Mouse (Mus musculus): Measurements from ENCODE around the gene Tmem141. TPM values are rescaled to one million over a fixed set of nuclear protein-coding genes. Genes with fewer than 3 reads are reported as not detected.

The Tmem141 gene
- polyA plus RNA-seq, 1 experiment from 2014 or later, result 17.5 TPM

DNA sequence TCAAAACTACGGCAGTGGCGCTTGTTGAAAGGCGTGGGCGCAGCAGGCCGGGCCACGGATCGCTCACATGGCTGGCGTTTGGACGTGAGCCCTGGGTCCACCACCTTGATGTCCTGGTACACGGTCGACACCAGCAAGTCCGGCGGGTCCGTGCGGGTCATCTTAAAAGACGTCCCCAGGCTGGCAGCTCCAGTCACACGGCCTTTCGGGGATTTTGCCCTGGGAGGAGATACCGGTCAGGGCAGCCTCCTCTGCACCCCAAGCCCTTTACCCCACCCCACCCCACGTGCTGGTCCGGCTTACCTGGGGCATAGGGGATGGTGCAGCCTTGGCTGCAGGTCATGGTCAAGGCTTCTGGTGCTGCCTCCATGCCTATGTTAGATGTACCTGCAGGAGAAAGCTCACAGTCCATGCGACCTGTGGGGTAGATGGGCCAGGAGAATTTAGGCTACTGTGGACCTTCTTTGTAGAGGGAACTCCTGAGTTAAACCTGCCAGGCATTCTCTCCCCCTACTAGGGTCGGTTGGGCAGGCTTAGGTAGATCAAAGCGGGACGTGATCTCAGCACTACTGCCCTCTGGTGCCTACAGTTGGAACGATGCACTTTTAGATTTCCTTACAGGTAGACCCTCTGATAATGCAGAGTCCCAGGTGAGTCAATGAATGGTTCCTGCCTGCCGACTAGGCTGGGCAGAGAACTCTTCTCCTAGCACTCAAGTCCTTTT, 41.9 kb downstream of the Tmem141 start:
- 4% methylated on average over 27 of the region's 27 CpGs for WGBS
- ATAC-seq (replicated peaks; ENCODE audit: insufficient number of reproducible peaks, low FRiP score, low TSS enrichment, low read depth), result no peak
- Histone ChIP-seq H3K9ac (replicated peaks; ENCODE audit: low read length) (no peak overlapping the region), H3K4me2 (ENCODE audit: low read depth, low read length) (no peak overlapping the region), H3K9me3 (replicated peaks; ENCODE audit: control insufficient read depth, low read length) (no peaks in the 10 kb centered on the region), H3K27me3 (ENCODE audit: control insufficient read depth, insufficient read depth, low read length) (peaks cover 57% of the 10 kb centered on the region), H3K36me3 (replicated peaks; ENCODE audit: control insufficient read depth, insufficient read depth, low read depth, low read length) (peaks cover 5% of the 10 kb centered on the region), H3K4me1 (ENCODE audit: control insufficient read depth, insufficient read depth, low read length) (peaks cover 5% of the 10 kb centered on the region), H3K4me3 (ENCODE audit: low read depth, low read length) (peak overlapping the region; percentile 14; the same call in 1 of the 2 replicates), H3K27ac (replicated peaks; ENCODE audit: low read depth, low read length) (no peak overlapping the region)
- DNase-seq (ENCODE audit: low spot score), result peak; percentile 75

DNA sequence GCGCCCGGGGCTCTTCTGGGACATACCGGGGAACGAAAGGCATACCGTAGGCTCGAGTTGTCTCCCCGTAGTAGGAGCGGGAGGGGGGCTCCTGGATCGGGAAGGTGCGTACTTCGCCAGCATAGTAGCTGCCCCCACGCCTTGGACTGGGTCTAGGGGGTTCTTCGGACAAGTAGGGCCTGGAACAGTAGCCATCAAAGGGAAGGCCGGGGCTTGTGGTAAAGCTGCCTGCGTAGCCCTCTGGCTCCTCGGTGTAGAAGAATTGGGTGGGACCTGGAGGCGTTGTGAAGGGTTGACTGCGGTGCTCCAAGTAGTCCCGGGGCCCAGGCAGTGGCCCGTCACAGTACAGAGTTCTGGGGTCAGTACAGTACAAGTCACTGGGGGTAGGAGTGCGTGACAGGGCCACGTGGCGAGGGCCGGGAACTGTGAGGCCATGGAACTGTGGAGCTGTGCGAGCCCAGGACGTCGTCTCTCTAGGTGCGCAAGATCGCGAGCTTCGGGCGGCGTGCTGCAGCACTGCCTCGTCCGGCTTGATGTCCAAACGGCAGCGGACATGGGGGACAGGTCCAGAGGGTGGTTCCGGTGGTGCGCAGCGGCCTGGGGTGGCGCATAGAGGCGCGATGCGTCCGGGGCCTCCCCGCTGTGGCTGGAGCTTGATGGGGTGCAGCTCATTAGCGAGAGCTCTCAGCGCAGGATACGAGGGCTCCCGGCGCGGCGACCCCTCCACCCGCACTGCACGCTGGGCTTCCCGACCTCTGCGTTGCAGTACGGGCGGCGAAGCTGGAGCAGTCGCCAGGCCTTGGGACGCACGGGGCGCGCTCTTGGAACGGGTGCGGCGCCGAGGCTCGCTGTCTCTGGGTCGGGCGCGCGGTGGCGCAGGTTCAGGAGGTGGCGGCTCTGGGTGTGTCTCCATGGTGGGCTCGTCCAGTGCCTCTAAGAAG, 42.7 kb downstream of the Tmem141 start:
- Histone ChIP-seq H3K9me3 (replicated peaks; ENCODE audit: control insufficient read depth, low read length) (no peaks in the 10 kb centered on the region), H3K9ac (replicated peaks; ENCODE audit: low read length) (peak overlapping the region; percentile 2; the same call in 1 of the 2 replicates), H3K4me2 (ENCODE audit: low read depth, low read length) (peak overlapping the region; percentile 30), H3K4me3 (ENCODE audit: low read depth, low read length) (peak overlapping the region; percentile 14; the same call in 1 of the 2 replicates), H3K4me1 (ENCODE audit: control insufficient read depth, insufficient read depth, low read length) (peaks cover 5% of the 10 kb centered on the region), H3K27ac (replicated peaks; ENCODE audit: low read depth, low read length) (no peak overlapping the region), H3K36me3 (replicated peaks; ENCODE audit: control insufficient read depth, insufficient read depth, low read depth, low read length) (no peaks in the 10 kb centered on the region), H3K27me3 (ENCODE audit: control insufficient read depth, insufficient read depth, low read length) (peaks cover 57% of the 10 kb centered on the region)
- ATAC-seq (replicated peaks; ENCODE audit: insufficient number of reproducible peaks, low FRiP score, low TSS enrichment, low read depth), result no peak
- WGBS, result 6% methylated on average over 77 of the region's 77 CpGs
- DNase-seq (ENCODE audit: low spot score), result no peak

DNA sequence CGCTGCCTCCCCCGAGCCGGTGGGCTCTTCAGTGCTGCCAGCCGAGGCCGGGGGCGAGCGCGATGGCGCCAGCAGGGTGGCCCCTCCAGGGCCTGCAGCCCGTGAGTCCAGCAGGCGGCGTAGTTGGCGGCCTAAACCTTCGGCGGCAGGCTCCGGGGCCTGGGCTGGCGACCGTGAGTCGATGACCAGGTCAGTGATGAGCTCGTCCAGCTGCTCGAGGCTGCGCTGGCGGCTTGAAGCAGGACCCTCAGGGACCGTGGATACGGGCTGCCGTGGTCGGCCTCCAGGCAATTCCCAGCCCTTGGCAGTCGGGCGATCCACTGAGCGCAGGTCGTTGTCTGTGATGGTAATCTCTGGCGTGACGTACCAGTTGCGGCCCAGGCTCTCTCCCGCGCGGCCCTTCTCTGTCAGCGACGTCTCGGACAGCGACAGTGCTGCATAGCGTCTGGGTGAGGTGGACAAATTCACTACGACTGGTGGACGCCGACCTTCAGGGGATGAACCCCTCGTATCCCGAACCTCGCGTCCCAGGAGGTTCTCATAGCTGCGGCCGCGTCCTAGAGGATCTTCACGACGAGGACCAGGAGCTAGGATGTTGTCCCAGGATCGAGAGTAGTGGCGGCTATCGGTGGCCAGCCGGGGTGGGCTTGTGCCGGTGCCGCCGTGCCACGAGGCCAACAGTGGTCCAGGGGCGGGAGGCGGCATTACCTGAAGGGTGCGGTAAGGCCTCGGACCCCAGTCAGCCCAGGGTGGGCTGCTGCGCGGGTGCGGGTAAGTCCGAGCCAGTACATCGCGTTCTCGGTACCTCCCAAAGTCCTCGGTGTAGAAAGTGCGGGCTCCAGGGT, 43.6 kb downstream of the Tmem141 start:
- Histone ChIP-seq H3K9ac (replicated peaks; ENCODE audit: low read length) (no peak overlapping the region; the same call in 1 of the 2 replicates), H3K36me3 (replicated peaks; ENCODE audit: control insufficient read depth, insufficient read depth, low read depth, low read length) (no peaks in the 10 kb centered on the region), H3K27ac (replicated peaks; ENCODE audit: low read depth, low read length) (no peak overlapping the region), H3K27me3 (ENCODE audit: control insufficient read depth, insufficient read depth, low read length) (peaks cover 57% of the 10 kb centered on the region), H3K4me1 (ENCODE audit: control insufficient read depth, insufficient read depth, low read length) (peaks cover 5% of the 10 kb centered on the region), H3K4me2 (ENCODE audit: low read depth, low read length) (peak overlapping the region; percentile 37), H3K4me3 (ENCODE audit: low read depth, low read length) (peak overlapping the region; percentile 22), H3K9me3 (replicated peaks; ENCODE audit: control insufficient read depth, low read length) (no peaks in the 10 kb centered on the region)
- DNase-seq (ENCODE audit: low spot score), result peak; percentile 32
- WGBS, result 4% methylated on average over 73 of the region's 75 CpGs
- no peak for ATAC-seq (replicated peaks; ENCODE audit: insufficient number of reproducible peaks, low FRiP score, low TSS enrichment, low read depth)

DNA sequence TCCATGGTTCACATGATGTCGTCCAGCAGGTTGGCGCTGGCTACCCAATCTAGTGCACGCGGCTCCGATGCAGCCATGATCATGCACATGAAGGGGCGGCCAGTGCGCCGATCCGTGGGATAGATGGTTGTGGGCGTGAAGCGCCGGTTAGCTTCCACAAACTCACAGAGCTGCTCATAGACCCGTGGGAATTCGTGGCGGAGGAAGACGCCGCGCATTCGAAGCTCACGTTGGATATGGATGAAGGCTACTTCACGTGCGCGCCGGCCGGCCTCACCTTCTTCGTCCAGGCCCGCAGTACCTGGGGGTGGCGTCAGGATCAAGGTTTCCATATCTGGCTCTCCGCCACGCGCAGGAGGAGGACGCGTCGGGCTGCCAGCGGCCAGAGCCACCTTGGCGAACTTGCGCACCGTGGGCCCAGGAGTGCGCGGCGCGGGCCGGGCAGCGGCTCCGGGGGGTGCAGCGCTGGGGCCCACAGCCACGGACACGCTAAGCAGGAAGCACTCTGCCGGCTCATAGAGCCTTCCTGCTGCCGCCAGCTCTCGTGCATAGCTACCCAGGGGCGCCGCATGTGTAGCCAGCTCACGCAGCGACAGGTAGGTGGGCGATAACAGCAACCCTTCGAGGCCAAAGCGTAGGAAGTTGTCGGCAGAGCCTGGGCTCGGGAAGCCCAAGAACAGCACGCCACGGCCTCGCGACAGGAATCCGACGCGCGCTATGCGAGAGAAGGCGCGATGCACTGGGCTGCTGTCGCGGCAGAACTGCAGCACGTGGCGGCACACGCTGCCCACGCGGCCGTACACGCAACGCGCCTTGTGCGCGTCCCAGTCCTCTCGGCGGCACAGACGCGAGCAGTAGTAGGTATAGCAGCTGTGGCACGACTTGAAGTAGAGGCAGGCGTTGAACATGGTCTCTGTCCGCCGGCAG, 44.6 kb downstream of the Tmem141 start:
- Histone ChIP-seq H3K27me3 (ENCODE audit: control insufficient read depth, insufficient read depth, low read length) (peaks cover 57% of the 10 kb centered on the region), H3K27ac (replicated peaks; ENCODE audit: low read depth, low read length) (no peak overlapping the region), H3K4me1 (ENCODE audit: control insufficient read depth, insufficient read depth, low read length) (peaks cover 5% of the 10 kb centered on the region), H3K9me3 (replicated peaks; ENCODE audit: control insufficient read depth, low read length) (no peaks in the 10 kb centered on the region), H3K4me2 (ENCODE audit: low read depth, low read length) (peak overlapping the region; percentile 37), H3K4me3 (ENCODE audit: low read depth, low read length) (peak overlapping the region; percentile 22), H3K36me3 (replicated peaks; ENCODE audit: control insufficient read depth, insufficient read depth, low read depth, low read length) (no peaks in the 10 kb centered on the region), H3K9ac (replicated peaks; ENCODE audit: low read length) (peak overlapping the region; percentile 28)
- WGBS, result 12% methylated on average over 92 of the region's 92 CpGs
- ATAC-seq (replicated peaks; ENCODE audit: insufficient number of reproducible peaks, low FRiP score, low TSS enrichment, low read depth), result no peak
- DNase-seq (ENCODE audit: low spot score), result no peak

DNA sequence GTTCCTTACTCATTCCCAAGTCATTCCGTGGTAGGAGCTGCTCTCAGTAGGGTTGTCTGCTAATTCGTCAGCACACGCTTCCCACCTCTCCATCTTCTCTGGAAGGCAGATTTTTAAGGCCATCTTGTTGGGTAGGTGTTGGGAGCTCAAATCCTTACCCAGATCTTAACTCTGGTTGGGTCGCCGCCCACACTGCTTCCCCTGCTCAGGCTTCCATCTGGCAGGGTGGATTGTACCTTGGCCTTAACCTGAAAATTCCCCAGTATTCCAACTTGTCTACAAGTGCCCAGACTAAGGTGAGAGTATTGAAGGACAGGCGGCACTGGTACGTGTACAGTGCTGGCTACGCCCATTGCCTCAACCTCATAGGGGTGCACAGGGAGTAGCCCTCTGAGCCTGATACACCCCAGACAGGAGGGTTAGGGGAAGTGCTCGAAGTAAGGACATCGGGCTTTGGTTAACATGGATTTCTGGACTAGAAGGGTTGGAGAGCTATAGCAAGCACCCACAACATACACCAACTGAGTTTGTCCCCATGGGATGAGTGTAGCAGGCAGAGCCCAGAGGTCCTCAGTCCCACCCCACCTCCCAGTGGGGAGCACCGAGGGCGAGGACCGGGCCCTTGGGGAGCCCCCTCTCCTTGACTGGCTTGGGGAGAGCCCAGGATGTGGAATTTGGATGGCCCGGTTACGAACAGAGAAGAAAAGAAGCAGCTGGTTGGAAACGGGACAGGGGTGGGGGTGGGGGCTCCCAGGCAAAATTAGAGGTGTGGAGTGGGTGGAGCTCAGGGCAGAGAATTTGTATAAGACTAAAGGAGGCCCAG, 45.6 kb downstream of the Tmem141 start:
- H3K4me2 ChIP-seq (ENCODE audit: low read depth, low read length), result peak overlapping the region; percentile 73; the same call in 1 of the 2 replicates
- no peak overlapping the region for H3K4me3 ChIP-seq (ENCODE audit: low read depth, low read length)

DNA sequence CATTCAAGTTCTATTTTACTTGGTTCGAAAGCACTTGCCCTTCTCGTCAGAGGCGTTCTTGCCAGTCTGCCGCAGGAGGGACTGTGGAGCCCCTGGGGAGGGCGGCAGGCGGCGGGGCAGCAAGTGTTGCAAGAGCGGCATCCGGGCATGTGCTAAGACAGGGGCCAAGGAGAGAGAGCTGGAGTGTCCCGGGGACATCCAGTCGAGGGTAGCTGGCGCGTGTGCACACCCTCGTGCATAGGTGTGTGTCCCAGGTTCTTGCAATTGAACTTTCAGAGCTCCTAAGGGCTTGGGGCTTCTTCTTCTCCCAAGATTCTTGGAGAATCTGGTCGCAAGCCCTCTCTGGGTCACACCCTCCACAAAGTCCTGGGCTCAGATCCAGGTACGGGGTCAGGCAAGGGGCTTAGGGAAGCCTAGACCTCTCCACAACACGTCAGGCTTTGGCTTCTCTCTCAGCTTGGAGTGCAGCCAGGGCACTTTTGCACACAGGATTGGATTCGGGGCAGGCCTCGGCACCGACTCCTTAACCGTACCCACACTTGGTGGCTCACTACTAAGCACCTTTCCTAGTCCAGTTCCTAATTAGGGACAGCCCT, 46.3 kb downstream of the Tmem141 start:
- Histone ChIP-seq H3K27me3 (ENCODE audit: control insufficient read depth, insufficient read depth, low read length) (peaks cover 50% of the 10 kb centered on the region), H3K27ac (replicated peaks; ENCODE audit: low read depth, low read length) (peak overlapping the region; percentile 75), H3K36me3 (replicated peaks; ENCODE audit: control insufficient read depth, insufficient read depth, low read depth, low read length) (no peaks in the 10 kb centered on the region), H3K4me3 (ENCODE audit: low read depth, low read length) (peak overlapping the region; percentile 56), H3K9ac (replicated peaks; ENCODE audit: low read length) (peak overlapping the region; percentile 68), H3K4me1 (ENCODE audit: control insufficient read depth, insufficient read depth, low read length) (peaks cover 5% of the 10 kb centered on the region), H3K9me3 (replicated peaks; ENCODE audit: control insufficient read depth, low read length) (no peaks in the 10 kb centered on the region), H3K4me2 (ENCODE audit: low read depth, low read length) (peak overlapping the region; percentile 73)
- WGBS, result 12% methylated on average over 21 of the region's 21 CpGs
- DNase-seq (ENCODE audit: low spot score) (peak; percentile 43), ATAC-seq (replicated peaks; ENCODE audit: insufficient number of reproducible peaks, low FRiP score, low TSS enrichment, low read depth) (no peak; the same call in 1 of the 2 replicates)

More for the DNA sequence above, 45.6 kb downstream of the Tmem141 start:
- ATAC-seq (replicated peaks; ENCODE audit: insufficient number of reproducible peaks, low FRiP score, low TSS enrichment, low read depth) (no peak), DNase-seq (ENCODE audit: low spot score) (no peak)
- 69% methylated on average over 16 of the region's 16 CpGs for WGBS
- H3K9ac ChIP-seq (replicated peaks; ENCODE audit: low read length), result peak overlapping the region; percentile 68; the same call in 1 of the 2 replicates
- no peaks in the 10 kb centered on the region for H3K9me3 ChIP-seq (replicated peaks; ENCODE audit: control insufficient read depth, low read length)
- no peak overlapping the region for H3K27ac ChIP-seq (replicated peaks; ENCODE audit: low read depth, low read length)
- H3K4me1 ChIP-seq (ENCODE audit: control insufficient read depth, insufficient read depth, low read length), result peaks cover 5% of the 10 kb centered on the region
- H3K27me3 ChIP-seq (ENCODE audit: control insufficient read depth, insufficient read depth, low read length), result peaks cover 57% of the 10 kb centered on the region
- no peaks in the 10 kb centered on the region for H3K36me3 ChIP-seq (replicated peaks; ENCODE audit: control insufficient read depth, insufficient read depth, low read depth, low read length)
